Mouse (Mus musculus) C2C12 (cell line): Measurements from ENCODE around the gene B3gnt4. TPM values are rescaled to one million over a fixed set of nuclear protein-coding genes. Genes with fewer than 3 reads are reported as not detected.

Experiments used
- H3K27me3 ChIP-seq: one replicate; pipeline ENCODE4 v1.6.1; 2011; ENCODE audit not compliant: control insufficient read depth, insufficient read depth, insufficient read length
- H3K36me3 ChIP-seq: one replicate; pipeline ENCODE4 v1.6.1; 2011; ENCODE audit not compliant: control insufficient read depth, insufficient read depth
- H3K4me3 ChIP-seq: one replicate; pipeline ENCODE4 v1.5.1; 2011; ENCODE audit warnings: mild to moderate bottlenecking, control low read depth; ENCODE audit not compliant: poor library complexity, insufficient read depth, severe bottlenecking
- H3K79me2 ChIP-seq: one replicate; pipeline ENCODE4 v1.6.1; 2011; ENCODE audit not compliant: control insufficient read depth, insufficient read depth
- H3K79me3 ChIP-seq: one replicate; pipeline ENCODE4 v1.6.1; 2011; ENCODE audit warnings: low read depth, control low read depth
- H3ac ChIP-seq: one replicate; pipeline ENCODE3; 2011; ENCODE audit warnings: low read depth; ENCODE audit not compliant: control insufficient read depth, insufficient read length
- CEBPB ChIP-seq: IDR thresholded peaks from one replicate; pipeline ENCODE4 v1.6.1; 2011; ENCODE audit warnings: low read depth, mild to moderate bottlenecking, control low read depth, moderate library complexity
- CTCF ChIP-seq: IDR thresholded peaks from one replicate; pipeline ENCODE4 v1.5.1; 2011; ENCODE audit not compliant: control insufficient read depth, insufficient read depth, insufficient read length
- FOSL1 ChIP-seq: IDR thresholded peaks from one replicate; pipeline ENCODE4 v1.8.0; 2011; ENCODE audit warnings: mild to moderate bottlenecking, low read length; ENCODE audit not compliant: poor library complexity, insufficient read depth, severe bottlenecking
- MAX ChIP-seq: IDR thresholded peaks from one replicate; pipeline ENCODE4 v1.6.1; 2011; ENCODE audit warnings: mild to moderate bottlenecking, control low read depth
- MYOD1 ChIP-seq: IDR thresholded peaks from one replicate; pipeline ENCODE4 v1.6.1; 2011; ENCODE audit warnings: low read depth; ENCODE audit not compliant: control insufficient read depth, insufficient read length
- MYOG ChIP-seq: IDR thresholded peaks from one replicate; pipeline ENCODE4 v1.6.1; 2011; ENCODE audit not compliant: control insufficient read depth, insufficient read length; ENCODE audit errors: extremely low read depth
- USF1 ChIP-seq: IDR thresholded peaks from one replicate; pipeline ENCODE4 v1.6.1; 2011; ENCODE audit warnings: low read depth, mild to moderate bottlenecking, control low read depth, moderate library complexity
- microRNA-seq: library from miRNA; unstranded; fragments of <30 nt; microRNA quantifications from one replicate; pipeline ENCODE4, GENCODE M21; 2019; ENCODE audit warnings: borderline microRNAs expressed
- polyA plus RNA-seq: library from polyadenylated mRNA; unstranded; fragments of >200 nt; fragmentation: generic; extraction: Trizol; gene quantifications from one replicate; pipeline ENCODE4 v1.2.1, GENCODE M21; 2012; ENCODE audit warnings: missing spikeins

Gene B3gnt4
- polyA plus RNA-seq, 1 experiment, result 0.33 TPM

DNA sequence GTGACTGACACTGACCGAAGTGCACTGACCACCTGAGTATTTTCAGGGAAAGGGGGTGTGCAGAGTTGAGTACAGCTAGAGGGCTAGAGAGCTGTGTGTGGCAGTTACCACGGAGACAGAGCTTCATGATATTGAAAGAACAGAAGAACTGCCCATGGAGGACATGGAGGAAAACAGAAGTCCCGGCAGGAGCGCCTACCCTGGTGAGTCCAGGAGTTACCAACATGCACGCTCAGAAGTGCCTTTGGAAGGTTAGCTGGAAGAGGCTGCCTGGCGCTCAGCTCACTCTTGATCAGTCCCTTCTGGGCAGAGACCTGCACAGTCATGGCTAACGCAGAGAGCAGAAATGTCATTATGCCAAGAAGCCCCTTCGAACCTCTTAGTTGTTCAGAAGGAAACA, 19.8 kb downstream of the B3gnt4 start:
- H3K27me3 ChIP-seq, result no peaks in the 10 kb centered on the region
- no peak overlapping the region for H3K4me3 ChIP-seq
- H3K79me2 ChIP-seq, result no peaks in the 10 kb centered on the region
- TF ChIP-seq MYOG (no peak), MYOD1 (no peak), MAX (no peak), CEBPB (no peak), USF1 (no peak), CTCF (no peak), FOSL1 (no peak)
- H3K79me3 ChIP-seq, result no peaks in the 10 kb centered on the region
- H3K36me3 ChIP-seq, result peaks cover 47% of the 10 kb centered on the region
- H3ac ChIP-seq, result no peak overlapping the region

- H3K79me2 ChIP-seq, result no peaks in the 10 kb centered on the region
- TF ChIP-seq FOSL1 (no peak), MAX (no peak), CEBPB (no peak), MYOD1 (no peak), MYOG (no peak), USF1 (no peak), CTCF (no peak)
- no peak overlapping the region for H3ac ChIP-seq
- H3K79me3 ChIP-seq, result no peaks in the 10 kb centered on the region
- H3K36me3 ChIP-seq, result peaks cover 72% of the 10 kb centered on the region
- H3K27me3 ChIP-seq, result no peaks in the 10 kb centered on the region
- H3K4me3 ChIP-seq, result no peak overlapping the region
These were observed 23.5 kb downstream of the B3gnt4 start for GRCm38 (mm10) chr5:123533801-123534200.

GRCm38 (mm10) chr5:123555693-123556092, 45.4 kb downstream of the B3gnt4 start:
- H3K27me3 ChIP-seq, result no peaks in the 10 kb centered on the region

GRCm38 (mm10) chr5:123556451-123556850, 46.2 kb downstream of the B3gnt4 start:
- H3K4me3 ChIP-seq, result no peak overlapping the region
- H3ac ChIP-seq, result no peak overlapping the region
- TF ChIP-seq FOSL1 (no peak), CEBPB (no peak), MYOG (no peak), MYOD1 (no peak), CTCF (no peak), USF1 (no peak), MAX (no peak)
- no peaks in the 10 kb centered on the region for H3K27me3 ChIP-seq
- no peaks in the 10 kb centered on the region for H3K79me3 ChIP-seq
- H3K36me3 ChIP-seq, result peaks cover 31% of the 10 kb centered on the region
- no peaks in the 10 kb centered on the region for H3K79me2 ChIP-seq

More at GRCm38 (mm10) chr5:123555693-123556092, 45.4 kb downstream of the B3gnt4 start:
- Histone ChIP-seq H3K79me2 (no peaks in the 10 kb centered on the region), H3K79me3 (no peaks in the 10 kb centered on the region), H3K36me3 (peaks cover 24% of the 10 kb centered on the region), H3K4me3 (no peak overlapping the region), H3ac (no peak overlapping the region)
- TF ChIP-seq MYOD1 (no peak), FOSL1 (no peak), USF1 (no peak), CEBPB (no peak), MAX (no peak), MYOG (no peak), CTCF (no peak)

DNA sequence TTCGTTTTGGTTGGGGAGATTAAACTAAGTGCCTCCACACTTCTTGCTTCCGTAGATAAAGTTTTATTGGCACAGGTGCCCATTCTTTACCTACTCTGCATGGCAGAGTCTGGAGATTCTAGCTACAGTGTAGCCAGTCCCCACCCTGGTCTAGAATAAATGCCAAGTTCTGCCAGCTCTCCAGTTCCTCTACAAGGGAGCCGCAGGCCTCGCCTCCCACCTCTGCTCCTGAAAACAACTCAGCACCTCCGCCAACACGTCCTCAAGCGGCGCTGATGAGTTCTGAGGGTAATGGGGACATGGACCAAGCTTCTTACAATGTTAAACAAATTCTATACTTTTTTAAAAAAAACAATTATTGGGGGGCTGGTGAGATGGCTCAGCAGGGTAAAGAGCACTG, 49.3 kb downstream of the B3gnt4 start:
- Histone ChIP-seq H3K79me3 (no peaks in the 10 kb centered on the region), H3ac (no peak overlapping the region), H3K79me2 (no peaks in the 10 kb centered on the region), H3K4me3 (no peak overlapping the region), H3K36me3 (peaks cover 48% of the 10 kb centered on the region), H3K27me3 (no peaks in the 10 kb centered on the region)
- TF ChIP-seq CEBPB (no peak), USF1 (no peak), MYOG (no peak), FOSL1 (no peak)

- H3K27me3 ChIP-seq, result no peaks in the 10 kb centered on the region
- peaks cover 51% of the 10 kb centered on the region for H3K36me3 ChIP-seq
These were observed 50.9 kb downstream of the B3gnt4 start for GRCm38 (mm10) chr5:123561128-123561527.

More at GRCm38 (mm10) chr5:123561128-123561527, 50.9 kb downstream of the B3gnt4 start:
- H3K79me3 ChIP-seq, result no peaks in the 10 kb centered on the region
- no peaks in the 10 kb centered on the region for H3K79me2 ChIP-seq
- H3K4me3 ChIP-seq, result no peak overlapping the region
- no peak overlapping the region for H3ac ChIP-seq
- no peak for TF ChIP-seq MAX
- TF ChIP-seq CEBPB, result no peak
- TF ChIP-seq MYOD1, result no peak
- TF ChIP-seq CTCF, result no peak
- no peak for TF ChIP-seq USF1
- no peak for TF ChIP-seq FOSL1
- no peak for TF ChIP-seq MYOG

Small RNAs within 50 kb of the gene (microRNA-seq; reads per million reads assigned to microRNA genes)
- gene Mir7647, result 1.5 reads per million, percentile 33 among the genes with 10 or more reads in this experiment

Other genes starting within 250 kb of the B3gnt4 start
- 5.6 TPM for gene Bcl7a, start 166.6 kb upstream of the B3gnt4 start, polyA plus RNA-seq
- gene Mlxip, start 115.7 kb upstream of the B3gnt4 start, polyA plus RNA-seq, result 4.0 TPM
- gene Lrrc43, start 21.2 kb upstream of the B3gnt4 start, polyA plus RNA-seq, result not detected
- not detected for gene Il31, start 21.0 kb upstream of the B3gnt4 start, polyA plus RNA-seq
- gene Diablo, start 13.7 kb downstream of the B3gnt4 start, polyA plus RNA-seq, result 40.6 TPM
- gene Gm49027, start 15.0 kb downstream of the B3gnt4 start, polyA plus RNA-seq, result not detected
- 18.4 TPM for gene Vps33a, start 62.6 kb downstream of the B3gnt4 start, polyA plus RNA-seq
- gene Clip1, start 174.2 kb downstream of the B3gnt4 start, polyA plus RNA-seq, result 12.7 TPM
- gene Zcchc8, start 210.6 kb downstream of the B3gnt4 start, polyA plus RNA-seq, result 16.7 TPM
- gene Rsrc2, start 239.0 kb downstream of the B3gnt4 start, polyA plus RNA-seq, result 16.4 TPM
- 15.1 TPM for gene Kntc1, start 239.3 kb downstream of the B3gnt4 start, polyA plus RNA-seq